Mouse (Mus musculus): Measurements from ENCODE around the gene Kif21b. TPM values are rescaled to one million over a fixed set of nuclear protein-coding genes. Genes with fewer than 3 reads are reported as not detected.

The Kif21b gene
- polyA plus RNA-seq, 1 experiment from 2014 or later: 1.1 TPM

GRCm38 (mm10) chr1:136160297-136160696 lies 29.1 kb downstream of the Kif21b start:
- 89% methylated on average over 12 of the region's 12 CpGs for WGBS (ENCODE audit: insufficient replicate concordance)
- H3K27ac ChIP-seq: no peak overlapping the region
- DNase-seq (no peak), ATAC-seq (ENCODE audit: low read depth) (no peak)
- peaks cover 23% of the 10 kb centered on the region for H3K36me3 ChIP-seq
- no peak overlapping the region for H3K4me3 ChIP-seq (replicated peaks)
- no peak overlapping the region for H3K9ac ChIP-seq
- H3K4me1 ChIP-seq (replicated peaks): no peaks in the 10 kb centered on the region; the same call in 1 of the 2 replicates
- H3K9me3 ChIP-seq (replicated peaks): no peaks in the 10 kb centered on the region
- no peaks in the 10 kb centered on the region for H3K27me3 ChIP-seq
- H3K4me2 ChIP-seq: no peak overlapping the region

DNA sequence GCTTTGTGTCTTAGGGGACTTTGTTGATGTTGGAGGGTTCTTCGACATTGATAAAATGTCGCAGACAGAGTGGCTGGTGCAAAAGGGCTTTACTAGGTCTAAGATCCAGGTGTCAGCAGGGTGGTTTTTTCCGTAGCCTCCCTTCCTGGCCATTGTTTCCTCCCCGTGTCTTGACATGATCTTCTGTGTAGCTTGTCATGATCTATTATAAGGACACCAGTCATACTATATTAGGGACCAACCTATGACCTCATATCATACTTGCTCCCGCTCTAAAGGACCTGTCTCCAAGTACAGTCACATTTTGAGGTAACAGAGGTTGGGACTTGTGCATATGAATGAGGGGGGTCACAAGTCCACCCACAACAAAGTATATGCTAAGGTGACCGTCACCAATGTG lies 29.7 kb downstream of the Kif21b start:
- H3K4me1 ChIP-seq (replicated peaks): peaks cover under 1% of the 10 kb centered on the region; the same call in 1 of the 2 replicates
- H3K27ac ChIP-seq: no peak overlapping the region
- 82% methylated on average over 6 of the region's 6 CpGs for WGBS (ENCODE audit: insufficient replicate concordance)
- DNase-seq: no peak
- H3K27me3 ChIP-seq: no peaks in the 10 kb centered on the region
- H3K9ac ChIP-seq: no peak overlapping the region
- H3K9me3 ChIP-seq (replicated peaks): no peaks in the 10 kb centered on the region
- no peak for ATAC-seq (ENCODE audit: low read depth)
- H3K36me3 ChIP-seq: peaks cover 21% of the 10 kb centered on the region
- no peak overlapping the region for H3K4me3 ChIP-seq (replicated peaks)
- H3K4me2 ChIP-seq: no peak overlapping the region

DNA sequence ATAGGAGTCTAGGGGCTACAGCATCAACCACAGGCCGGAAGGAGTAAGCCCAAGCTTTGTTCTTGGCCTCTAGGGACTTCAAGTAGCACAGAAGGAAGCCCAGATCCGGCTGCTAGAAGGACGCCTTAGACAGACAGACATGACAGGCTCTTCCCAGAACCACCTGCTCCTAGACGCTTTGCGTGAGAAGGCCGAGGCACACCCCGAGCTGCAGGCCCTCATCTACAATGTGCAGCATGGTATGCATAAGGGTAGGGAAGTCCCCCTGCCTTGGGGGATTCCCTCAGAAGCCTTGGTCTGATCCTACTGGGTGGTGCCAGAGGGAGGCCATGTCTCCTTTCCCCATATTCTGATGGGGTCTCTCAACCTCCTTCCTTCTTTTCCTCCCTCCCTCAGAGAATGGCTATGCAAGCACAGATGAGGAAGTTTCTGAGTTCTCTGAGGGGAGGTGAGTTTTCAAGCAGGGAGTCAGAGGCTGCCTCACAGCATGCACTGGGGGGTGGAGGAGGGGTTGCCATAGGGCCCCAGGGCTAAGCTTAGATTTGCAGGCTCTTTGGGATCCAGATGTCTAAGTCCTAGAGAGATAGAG lies 30.2 kb downstream of the Kif21b start:
- Histone ChIP-seq H3K4me1 (replicated peaks) (peaks cover 2% of the 10 kb centered on the region; the same call in 1 of the 2 replicates), H3K27ac (no peak overlapping the region), H3K36me3 (peaks cover 16% of the 10 kb centered on the region), H3K27me3 (no peaks in the 10 kb centered on the region), H3K4me2 (no peak overlapping the region), H3K9ac (no peak overlapping the region), H3K9me3 (replicated peaks) (no peaks in the 10 kb centered on the region), H3K4me3 (replicated peaks) (no peak overlapping the region)
- 87% methylated on average over 7 of the region's 7 CpGs for WGBS (ENCODE audit: insufficient replicate concordance)
- no peak for DNase-seq
- no peak for ATAC-seq (ENCODE audit: low read depth)

- ATAC-seq (ENCODE audit: low read depth) (no peak), DNase-seq (no peak)
- H3K9ac ChIP-seq: no peak overlapping the region
- no peaks in the 10 kb centered on the region; the same call in 1 of the 2 replicates for H3K36me3 ChIP-seq
- H3K27me3 ChIP-seq: no peaks in the 10 kb centered on the region
- WGBS (ENCODE audit: insufficient replicate concordance): 65% methylated on average over 2 of the region's 2 CpGs
- no peaks in the 10 kb centered on the region for H3K9me3 ChIP-seq (replicated peaks)
- H3K4me3 ChIP-seq (replicated peaks): no peak overlapping the region
- no peak overlapping the region for H3K27ac ChIP-seq
- H3K4me1 ChIP-seq (replicated peaks): peaks cover 6% of the 10 kb centered on the region; the same call in 1 of the 2 replicates
- no peak overlapping the region for H3K4me2 ChIP-seq
These were observed 34.2 kb downstream of the Kif21b start for GRCm38 (mm10) chr1:136165436-136165835.

- Histone ChIP-seq H3K36me3 (peaks cover 6% of the 10 kb centered on the region; the same call in 1 of the 2 replicates), H3K9me3 (replicated peaks) (no peaks in the 10 kb centered on the region), H3K27me3 (no peaks in the 10 kb centered on the region), H3K27ac (no peak overlapping the region), H3K9ac (no peak overlapping the region), H3K4me1 (replicated peaks) (peaks cover 11% of the 10 kb centered on the region), H3K4me3 (replicated peaks) (no peak overlapping the region), H3K4me2 (no peak overlapping the region)
- WGBS (ENCODE audit: insufficient replicate concordance): 70% methylated on average over 8 of the region's 8 CpGs
- ATAC-seq (ENCODE audit: low read depth) (no peak), DNase-seq (no peak)
These were observed 36.5 kb downstream of the Kif21b start for GRCm38 (mm10) chr1:136167657-136168056.

GRCm38 (mm10) chr1:136170109-136170508 lies 38.9 kb downstream of the Kif21b start:
- Histone ChIP-seq H3K4me3 (replicated peaks) (no peak overlapping the region), H3K4me2 (peak overlapping the region; percentile 21; the same call in 1 of the 2 replicates), H3K9ac (no peak overlapping the region), H3K27me3 (no peaks in the 10 kb centered on the region), H3K36me3 (peaks cover 6% of the 10 kb centered on the region; the same call in 1 of the 2 replicates), H3K9me3 (replicated peaks) (no peaks in the 10 kb centered on the region), H3K4me1 (replicated peaks) (peaks cover 34% of the 10 kb centered on the region), H3K27ac (no peak overlapping the region)
- ATAC-seq (ENCODE audit: low read depth) (peak; percentile 67), DNase-seq (peak; percentile 45)
- WGBS (ENCODE audit: insufficient replicate concordance): 23% methylated on average over 5 of the region's 5 CpGs

DNA sequence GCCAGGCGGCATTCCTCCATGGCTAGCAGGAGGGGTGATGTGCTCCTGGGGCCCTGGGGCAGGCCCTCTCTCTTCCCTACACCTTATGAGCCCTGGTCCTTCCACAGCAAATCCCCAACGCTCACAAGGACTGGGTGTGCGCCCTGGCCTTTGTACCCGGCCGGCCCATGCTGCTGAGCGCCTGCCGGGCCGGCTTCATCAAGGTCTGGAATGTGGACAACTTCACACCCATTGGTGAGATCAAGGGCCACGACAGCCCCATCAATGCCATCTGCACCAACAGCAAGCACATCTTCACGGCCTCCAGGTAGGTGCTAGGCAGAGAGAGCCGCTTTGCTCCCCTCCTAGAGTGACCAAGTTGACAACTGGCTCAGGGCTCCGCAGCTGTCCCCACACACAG lies 41.5 kb downstream of the Kif21b start:
- ATAC-seq (ENCODE audit: low read depth): no peak
- Histone ChIP-seq H3K9ac (no peak overlapping the region), H3K4me2 (no peak overlapping the region), H3K4me1 (replicated peaks) (peaks cover 57% of the 10 kb centered on the region), H3K9me3 (replicated peaks) (no peaks in the 10 kb centered on the region), H3K36me3 (peaks cover 6% of the 10 kb centered on the region; the same call in 1 of the 2 replicates), H3K27ac (no peak overlapping the region), H3K27me3 (no peaks in the 10 kb centered on the region), H3K4me3 (replicated peaks) (no peak overlapping the region)
- DNase-seq: no peak
- WGBS (ENCODE audit: insufficient replicate concordance): 84% methylated on average over 12 of the region's 12 CpGs

- H3K36me3 ChIP-seq: peaks cover 6% of the 10 kb centered on the region; the same call in 1 of the 2 replicates
- peak overlapping the region; percentile 34 for H3K4me3 ChIP-seq (replicated peaks)
- peak overlapping the region; percentile 55 for H3K9ac ChIP-seq
- WGBS (ENCODE audit: insufficient replicate concordance): 19% methylated on average over 13 of the region's 13 CpGs
- peaks cover 71% of the 10 kb centered on the region for H3K4me1 ChIP-seq (replicated peaks)
- no peaks in the 10 kb centered on the region for H3K27me3 ChIP-seq
- ATAC-seq (ENCODE audit: low read depth) (peak; percentile 48), DNase-seq (no peak)
- H3K27ac ChIP-seq: peak overlapping the region; percentile 15; the same call in 1 of the 2 replicates
- H3K4me2 ChIP-seq: peak overlapping the region; percentile 58
- no peaks in the 10 kb centered on the region for H3K9me3 ChIP-seq (replicated peaks)
These were observed 43.0 kb downstream of the Kif21b start for GRCm38 (mm10) chr1:136174101-136174606.

DNA sequence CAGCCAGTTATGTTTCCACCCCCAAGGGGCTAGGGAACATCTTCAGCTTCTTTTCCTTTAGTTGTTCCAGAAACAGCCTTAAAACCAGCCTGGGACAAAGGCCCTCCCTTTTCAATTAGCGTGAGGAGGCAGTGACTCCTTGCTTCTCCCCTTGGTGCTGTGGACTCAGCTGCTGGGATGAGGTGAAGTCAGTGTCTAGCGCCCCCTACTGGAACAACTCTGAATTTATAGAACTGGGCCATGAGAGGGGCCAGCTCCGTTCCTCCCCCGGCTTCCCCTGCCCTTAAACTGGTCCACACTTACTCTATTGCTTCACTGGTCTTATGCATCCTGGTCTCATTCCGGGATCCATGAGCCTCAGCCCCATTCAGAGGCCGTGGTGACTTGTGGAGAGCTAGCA lies 44.0 kb downstream of the Kif21b start:
- DNase-seq (peak; percentile 58), ATAC-seq (ENCODE audit: low read depth) (no peak)

DNA sequence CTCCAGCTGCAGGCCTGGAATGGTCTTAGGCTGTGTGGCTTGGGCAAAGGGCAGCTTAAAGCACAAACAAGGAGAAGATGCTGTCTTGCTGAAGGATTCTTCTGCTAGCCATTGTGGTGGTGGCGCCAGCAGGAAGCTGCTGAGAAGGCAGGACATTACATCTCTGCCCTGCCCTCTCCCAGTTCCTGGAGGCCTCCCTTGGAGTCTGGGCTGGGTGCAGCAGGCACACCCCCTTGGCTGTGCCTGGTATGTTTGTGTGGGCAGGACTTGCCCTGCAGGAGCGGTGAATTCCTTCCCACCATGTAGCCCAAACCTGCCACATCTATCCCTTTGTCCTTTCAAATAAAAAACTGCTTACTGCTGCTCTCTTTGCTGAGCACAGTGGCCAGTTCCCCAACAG lies 45.9 kb downstream of the Kif21b start:
- no peaks in the 10 kb centered on the region; the same call in 1 of the 2 replicates for H3K36me3 ChIP-seq
- H3K27me3 ChIP-seq: no peaks in the 10 kb centered on the region
- H3K4me2 ChIP-seq: no peak overlapping the region
- 64% methylated on average over 2 of the region's 2 CpGs for WGBS (ENCODE audit: insufficient replicate concordance)
- ATAC-seq (ENCODE audit: low read depth): no peak
- peak overlapping the region; percentile 75; the same call in 1 of the 2 replicates for H3K27ac ChIP-seq
- H3K4me1 ChIP-seq (replicated peaks): peaks cover 94% of the 10 kb centered on the region
- DNase-seq: no peak
- no peak overlapping the region for H3K4me3 ChIP-seq (replicated peaks)
- 0 out of 2 replicates have a peak overlapping the region, but pooled peaks have one; percentile 22 for H3K9ac ChIP-seq
- H3K9me3 ChIP-seq (replicated peaks): no peaks in the 10 kb centered on the region

More for the DNA sequence above, 44.0 kb downstream of the Kif21b start:
- peak overlapping the region; percentile 35; the same call in 1 of the 2 replicates for H3K9ac ChIP-seq
- no peak overlapping the region for H3K27ac ChIP-seq
- H3K4me3 ChIP-seq (replicated peaks): no peak overlapping the region
- H3K4me1 ChIP-seq (replicated peaks): peaks cover 78% of the 10 kb centered on the region
- peak overlapping the region; percentile 58; the same call in 1 of the 2 replicates for H3K4me2 ChIP-seq
- WGBS (ENCODE audit: insufficient replicate concordance): 26% methylated on average over 6 of the region's 6 CpGs
- H3K36me3 ChIP-seq: peaks cover 6% of the 10 kb centered on the region; the same call in 1 of the 2 replicates
- no peaks in the 10 kb centered on the region for H3K9me3 ChIP-seq (replicated peaks)
- H3K27me3 ChIP-seq: no peaks in the 10 kb centered on the region

DNA sequence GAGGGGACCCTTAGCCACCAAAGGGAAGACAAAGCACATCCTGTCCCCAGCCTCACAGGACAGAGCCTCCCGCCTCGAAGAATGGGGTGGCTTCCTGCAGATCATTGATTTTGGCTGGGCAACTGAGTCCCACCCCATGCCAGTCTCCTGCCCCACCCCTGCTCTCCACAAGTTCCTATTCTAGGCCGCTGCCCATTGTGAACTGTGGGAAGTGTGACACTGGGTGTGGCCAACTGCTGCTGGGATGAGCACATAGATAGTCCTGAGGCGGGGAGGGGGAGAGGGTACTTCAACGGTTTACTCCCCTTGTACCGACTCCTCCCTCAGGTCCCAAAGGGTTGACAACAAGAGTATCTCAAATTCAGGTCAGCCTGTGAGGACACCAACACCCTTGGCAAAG lies 47.6 kb downstream of the Kif21b start:
- Histone ChIP-seq H3K4me1 (replicated peaks) (peaks cover 94% of the 10 kb centered on the region), H3K4me2 (peak overlapping the region; percentile 27), H3K4me3 (replicated peaks) (no peak overlapping the region), H3K9me3 (replicated peaks) (no peaks in the 10 kb centered on the region), H3K9ac (peak overlapping the region; percentile 27; the same call in 1 of the 2 replicates), H3K36me3 (no peaks in the 10 kb centered on the region), H3K27ac (peak overlapping the region; percentile 75), H3K27me3 (no peaks in the 10 kb centered on the region)
- ATAC-seq (ENCODE audit: low read depth) (peak; percentile 68), DNase-seq (peak; percentile 60)
- WGBS (ENCODE audit: insufficient replicate concordance): 9% methylated on average over 6 of the region's 6 CpGs
